Mouse (Mus musculus): ENCODE data around the gene Cmip. TPM values are rescaled to one million over a fixed set of nuclear protein-coding genes. Genes with fewer than 3 reads are reported as not detected.

The Cmip gene
- polyA plus RNA-seq, 1 experiment from 2014 or later: 11.5 TPM

GRCm38 (mm10) chr8:117402911-117403704, 146.2 kb downstream of the Cmip start:
- ATAC-seq (ENCODE audit: insufficient read depth): no peak
- WGBS (ENCODE audit: insufficient replicate concordance): 70% methylated on average over 9 of the region's 9 CpGs
- H3K27me3 ChIP-seq: no peaks in the 10 kb centered on the region
- H3K27ac ChIP-seq (replicated peaks): no peak overlapping the region
- no peaks in the 10 kb centered on the region for H3K9me3 ChIP-seq (replicated peaks)
- no peak overlapping the region for H3K4me3 ChIP-seq (replicated peaks)
- peaks cover 15% of the 10 kb centered on the region for H3K4me1 ChIP-seq (replicated peaks)
- no peaks in the 10 kb centered on the region for H3K36me3 ChIP-seq (replicated peaks)
- H3K4me2 ChIP-seq: no peak overlapping the region
- H3K9ac ChIP-seq: no peak overlapping the region

GRCm38 (mm10) chr8:117403705-117404476, 147.0 kb downstream of the Cmip start:
- Histone ChIP-seq H3K36me3 (replicated peaks) (no peaks in the 10 kb centered on the region), H3K27me3 (no peaks in the 10 kb centered on the region), H3K4me2 (no peak overlapping the region), H3K27ac (replicated peaks) (no peak overlapping the region), H3K9ac (no peak overlapping the region), H3K9me3 (replicated peaks) (no peaks in the 10 kb centered on the region), H3K4me3 (replicated peaks) (no peak overlapping the region), H3K4me1 (replicated peaks) (peaks cover 15% of the 10 kb centered on the region)
- ATAC-seq (ENCODE audit: insufficient read depth): no peak
- 56% methylated on average over 14 of the region's 14 CpGs for WGBS (ENCODE audit: insufficient replicate concordance)

DNA sequence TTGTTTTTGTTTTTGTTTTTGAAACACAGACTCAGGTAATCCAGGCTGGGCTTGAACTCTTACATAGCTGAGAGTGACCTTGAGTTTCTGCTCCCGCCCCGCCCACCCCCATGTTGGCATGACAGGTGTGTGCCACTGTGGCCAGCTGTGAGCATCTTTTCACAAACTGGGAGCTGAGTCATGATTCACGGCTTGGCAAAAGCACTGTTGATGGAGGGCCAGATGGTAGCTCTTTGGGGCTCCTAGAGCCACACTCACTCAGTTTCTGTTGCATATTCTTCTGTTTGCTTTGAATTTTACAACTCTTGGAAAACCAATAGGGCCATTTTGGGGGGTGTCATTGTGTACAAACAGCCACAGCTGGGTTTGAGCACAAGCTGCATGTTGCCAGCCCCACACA, 149.2 kb downstream of the Cmip start:
- no peak overlapping the region for H3K4me2 ChIP-seq
- no peaks in the 10 kb centered on the region for H3K27me3 ChIP-seq
- H3K9me3 ChIP-seq (replicated peaks): no peaks in the 10 kb centered on the region
- H3K4me3 ChIP-seq (replicated peaks): no peak overlapping the region
- H3K36me3 ChIP-seq (replicated peaks): peaks cover under 1% of the 10 kb centered on the region
- 83% methylated on average over 3 of the region's 3 CpGs for WGBS (ENCODE audit: insufficient replicate concordance)
- H3K4me1 ChIP-seq (replicated peaks): peaks cover 15% of the 10 kb centered on the region
- no peak overlapping the region for H3K9ac ChIP-seq
- ATAC-seq (ENCODE audit: insufficient read depth): no peak
- no peak overlapping the region for H3K27ac ChIP-seq (replicated peaks)

DNA sequence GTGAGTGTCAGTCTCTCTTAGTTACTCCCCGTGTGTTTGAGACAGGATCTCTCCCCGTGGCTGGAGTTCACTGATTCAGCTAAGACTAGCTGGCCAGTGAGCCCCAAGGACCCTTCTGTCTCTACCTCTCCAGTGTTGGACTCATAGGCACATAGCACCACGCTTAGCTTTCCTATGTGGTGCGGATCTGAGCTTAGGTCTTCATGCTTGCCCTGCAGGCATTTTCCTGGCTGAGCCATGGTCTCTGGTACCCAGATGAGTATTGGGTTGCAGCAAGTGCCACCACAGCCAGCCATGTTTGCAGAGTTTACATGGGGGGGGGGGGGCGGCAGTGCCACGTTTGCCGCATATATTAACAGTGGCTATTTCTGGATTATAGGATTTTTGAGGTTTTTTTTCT, 151.8 kb downstream of the Cmip start:
- 80% methylated on average over 7 of the region's 7 CpGs for WGBS (ENCODE audit: insufficient replicate concordance)
- peaks cover 10% of the 10 kb centered on the region for H3K36me3 ChIP-seq (replicated peaks)
- H3K4me3 ChIP-seq (replicated peaks): no peak overlapping the region
- H3K27me3 ChIP-seq: no peaks in the 10 kb centered on the region
- no peak overlapping the region for H3K27ac ChIP-seq (replicated peaks)
- no peak overlapping the region for H3K4me2 ChIP-seq
- no peak for ATAC-seq (ENCODE audit: insufficient read depth)
- H3K9ac ChIP-seq: no peak overlapping the region
- no peaks in the 10 kb centered on the region for H3K9me3 ChIP-seq (replicated peaks)
- H3K4me1 ChIP-seq (replicated peaks): peaks cover 4% of the 10 kb centered on the region; the same call in 1 of the 2 replicates

- no peak overlapping the region for H3K9ac ChIP-seq
- no peak overlapping the region for H3K4me3 ChIP-seq (replicated peaks)
- H3K27me3 ChIP-seq: no peaks in the 10 kb centered on the region
- WGBS (ENCODE audit: insufficient replicate concordance): 83% methylated on average over 7 of the region's 7 CpGs
- no peak for ATAC-seq (ENCODE audit: insufficient read depth)
- no peak overlapping the region for H3K4me2 ChIP-seq
- 0 out of 2 replicates have a peak, but pooled peaks cover under 1% of the 10 kb centered on the region for H3K4me1 ChIP-seq (replicated peaks)
- H3K36me3 ChIP-seq (replicated peaks): peaks cover 13% of the 10 kb centered on the region
- H3K9me3 ChIP-seq (replicated peaks): no peaks in the 10 kb centered on the region
- no peak overlapping the region for H3K27ac ChIP-seq (replicated peaks)
Measured at GRCm38 (mm10) chr8:117409056-117409455, 152.2 kb downstream of the Cmip start.

DNA sequence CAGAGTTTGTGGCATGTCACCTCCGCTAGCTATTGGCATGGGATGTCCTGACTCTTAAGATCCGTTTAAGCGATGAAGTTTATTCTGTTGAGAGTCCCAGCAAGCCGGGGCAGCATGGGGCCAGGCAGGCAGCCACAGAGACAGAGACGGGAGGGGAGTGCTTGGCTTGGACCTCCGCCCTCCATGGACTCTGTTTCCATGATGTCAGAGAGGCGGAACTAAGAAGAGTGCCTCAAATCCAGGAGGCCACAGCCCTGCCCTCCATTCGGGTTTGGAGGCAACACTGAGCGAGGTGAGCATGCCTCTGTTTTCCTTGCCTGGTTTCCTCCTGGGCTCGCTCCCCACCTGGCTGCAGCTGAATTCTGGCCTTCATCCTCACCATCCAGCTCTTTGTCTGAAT, 153.5 kb downstream of the Cmip start:
- H3K9ac ChIP-seq: no peak overlapping the region
- no peaks in the 10 kb centered on the region for H3K9me3 ChIP-seq (replicated peaks)
- no peaks in the 10 kb centered on the region for H3K4me1 ChIP-seq (replicated peaks)
- H3K4me2 ChIP-seq: no peak overlapping the region
- H3K4me3 ChIP-seq (replicated peaks): no peak overlapping the region
- no peak overlapping the region for H3K27ac ChIP-seq (replicated peaks)
- peaks cover 19% of the 10 kb centered on the region for H3K36me3 ChIP-seq (replicated peaks)
- no peak for ATAC-seq (ENCODE audit: insufficient read depth)
- no peaks in the 10 kb centered on the region for H3K27me3 ChIP-seq
- WGBS (ENCODE audit: insufficient replicate concordance): 71% methylated on average over 10 of the region's 10 CpGs

- Histone ChIP-seq H3K36me3 (replicated peaks) (peaks cover 23% of the 10 kb centered on the region), H3K9me3 (replicated peaks) (no peaks in the 10 kb centered on the region), H3K4me2 (no peak overlapping the region), H3K27ac (replicated peaks) (no peak overlapping the region), H3K9ac (no peak overlapping the region), H3K27me3 (no peaks in the 10 kb centered on the region), H3K4me3 (replicated peaks) (no peak overlapping the region), H3K4me1 (replicated peaks) (no peaks in the 10 kb centered on the region)
- no peak for ATAC-seq (ENCODE audit: insufficient read depth)
- WGBS (ENCODE audit: insufficient replicate concordance): 80% methylated on average over 10 of the region's 10 CpGs
Measured at GRCm38 (mm10) chr8:117410901-117411300, 154.0 kb downstream of the Cmip start.

GRCm38 (mm10) chr8:117412232-117412631, 155.4 kb downstream of the Cmip start:
- no peak overlapping the region for H3K27ac ChIP-seq (replicated peaks)
- no peak for ATAC-seq (ENCODE audit: insufficient read depth)
- no peaks in the 10 kb centered on the region for H3K4me1 ChIP-seq (replicated peaks)
- no peaks in the 10 kb centered on the region for H3K9me3 ChIP-seq (replicated peaks)
- H3K36me3 ChIP-seq (replicated peaks): peaks cover 36% of the 10 kb centered on the region
- H3K27me3 ChIP-seq: no peaks in the 10 kb centered on the region
- H3K9ac ChIP-seq: no peak overlapping the region
- H3K4me3 ChIP-seq (replicated peaks): no peak overlapping the region
- WGBS (ENCODE audit: insufficient replicate concordance): 85% methylated on average over 10 of the region's 10 CpGs
- no peak overlapping the region for H3K4me2 ChIP-seq

DNA sequence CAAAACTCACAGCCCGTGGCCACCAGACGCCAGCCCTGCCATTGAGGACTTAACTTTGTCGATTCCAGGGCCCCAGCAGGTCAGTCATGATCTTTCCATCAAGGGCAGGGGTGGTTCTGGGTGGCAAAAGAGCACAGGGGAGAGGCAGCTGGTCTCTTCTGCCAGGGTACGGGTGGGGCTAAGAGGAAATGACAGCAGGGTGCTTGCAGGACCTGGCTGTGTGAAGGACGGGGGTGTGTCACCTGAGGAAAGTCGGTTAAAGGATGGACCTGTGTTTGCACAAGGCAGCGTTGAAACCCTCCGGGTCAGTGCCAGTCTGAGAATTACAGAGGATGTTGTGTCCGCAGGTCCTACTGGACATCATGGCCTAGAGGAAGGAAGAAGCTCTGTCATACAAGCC, 161.0 kb downstream of the Cmip start:
- H3K27ac ChIP-seq (replicated peaks): no peak overlapping the region
- H3K36me3 ChIP-seq (replicated peaks): peaks cover 71% of the 10 kb centered on the region
- 82% methylated on average over 9 of the region's 9 CpGs for WGBS (ENCODE audit: insufficient replicate concordance)

DNA sequence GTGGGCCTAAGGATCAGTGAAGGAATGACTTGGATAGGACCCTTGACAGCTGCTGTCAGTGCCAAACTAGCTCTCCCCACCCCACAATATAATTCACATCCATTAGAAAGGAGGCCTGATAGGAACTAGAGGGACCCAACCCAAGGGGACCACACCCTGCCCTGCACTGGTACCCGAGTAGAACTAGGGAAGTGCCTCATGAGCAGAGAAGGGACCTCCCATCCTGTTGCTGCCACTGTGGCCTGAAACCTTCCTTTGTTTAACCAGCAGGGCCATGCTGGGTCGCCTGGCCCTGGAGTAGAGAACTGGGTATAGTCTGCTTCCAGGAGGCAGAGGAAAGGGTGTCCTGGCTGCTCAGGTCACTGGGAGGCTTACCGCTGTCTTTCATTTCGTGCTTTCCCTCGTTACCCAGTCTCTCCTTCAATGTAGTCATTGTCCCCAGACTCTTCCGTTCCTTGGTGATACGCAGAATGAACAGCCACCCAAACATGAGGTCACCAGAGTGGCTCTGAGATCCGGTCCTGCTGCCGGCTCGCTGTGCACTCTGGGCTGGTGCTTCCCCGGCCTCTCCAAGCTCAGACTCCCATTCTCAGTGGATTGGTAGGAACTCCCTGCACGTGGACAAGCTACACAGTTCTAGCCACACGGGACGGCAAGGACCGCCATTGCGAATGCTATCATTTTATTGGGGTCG, 164.1 kb downstream of the Cmip start:
- Histone ChIP-seq H3K36me3 (replicated peaks) (peaks cover 86% of the 10 kb centered on the region), H3K4me1 (replicated peaks) (peaks cover 8% of the 10 kb centered on the region; the same call in 1 of the 2 replicates), H3K9me3 (replicated peaks) (no peaks in the 10 kb centered on the region), H3K9ac (no peak overlapping the region), H3K4me2 (no peak overlapping the region), H3K4me3 (replicated peaks) (no peak overlapping the region), H3K27ac (replicated peaks) (no peak overlapping the region), H3K27me3 (no peaks in the 10 kb centered on the region)
- ATAC-seq (ENCODE audit: insufficient read depth): no peak
- 83% methylated on average over 17 of the region's 17 CpGs for WGBS (ENCODE audit: insufficient replicate concordance)

More for the DNA sequence above, 161.0 kb downstream of the Cmip start:
- no peak for ATAC-seq (ENCODE audit: insufficient read depth)
- Histone ChIP-seq H3K4me1 (replicated peaks) (peaks cover 8% of the 10 kb centered on the region; the same call in 1 of the 2 replicates), H3K9ac (no peak overlapping the region), H3K4me2 (no peak overlapping the region), H3K4me3 (replicated peaks) (no peak overlapping the region), H3K27me3 (no peaks in the 10 kb centered on the region), H3K9me3 (replicated peaks) (no peaks in the 10 kb centered on the region)

DNA sequence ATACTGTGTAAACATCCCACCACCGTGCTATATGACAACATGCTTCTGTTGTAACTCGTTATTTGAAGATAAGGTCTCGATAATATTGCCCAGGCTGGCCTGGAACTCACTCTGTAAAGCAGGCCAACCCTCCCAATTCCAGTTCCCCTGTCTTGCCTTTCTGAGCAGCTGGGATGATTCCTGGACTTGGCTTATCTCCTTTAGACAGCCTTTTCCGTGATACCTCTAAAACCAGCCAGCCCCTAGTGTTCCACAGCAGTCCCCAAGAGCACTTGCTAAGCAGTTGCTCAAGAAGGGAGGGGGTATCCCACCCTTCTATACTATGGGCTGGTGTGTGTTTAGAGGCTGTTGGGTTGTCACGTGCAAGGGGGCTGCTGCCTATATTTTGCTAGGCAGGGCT, 165.0 kb downstream of the Cmip start:
- 44% methylated on average over 5 of the region's 5 CpGs for WGBS (ENCODE audit: insufficient replicate concordance)
- Histone ChIP-seq H3K4me1 (replicated peaks) (peaks cover 8% of the 10 kb centered on the region; the same call in 1 of the 2 replicates), H3K27ac (replicated peaks) (no peak overlapping the region), H3K9me3 (replicated peaks) (no peaks in the 10 kb centered on the region), H3K4me2 (no peak overlapping the region), H3K27me3 (no peaks in the 10 kb centered on the region), H3K36me3 (replicated peaks) (peaks cover 86% of the 10 kb centered on the region), H3K9ac (no peak overlapping the region), H3K4me3 (replicated peaks) (no peak overlapping the region)
- no peak for ATAC-seq (ENCODE audit: insufficient read depth)
